Mouse (Mus musculus): Measurements from ENCODE around the gene Il17rc. TPM values are rescaled to one million over a fixed set of nuclear protein-coding genes. Genes with fewer than 3 reads are reported as not detected.

The Il17rc gene
- polyA plus RNA-seq (2015; fragmentation: Nextera tagmentation; extraction: Ambion mirVana): 11.5 and 15.6 TPM in 2 replicates

DNA sequence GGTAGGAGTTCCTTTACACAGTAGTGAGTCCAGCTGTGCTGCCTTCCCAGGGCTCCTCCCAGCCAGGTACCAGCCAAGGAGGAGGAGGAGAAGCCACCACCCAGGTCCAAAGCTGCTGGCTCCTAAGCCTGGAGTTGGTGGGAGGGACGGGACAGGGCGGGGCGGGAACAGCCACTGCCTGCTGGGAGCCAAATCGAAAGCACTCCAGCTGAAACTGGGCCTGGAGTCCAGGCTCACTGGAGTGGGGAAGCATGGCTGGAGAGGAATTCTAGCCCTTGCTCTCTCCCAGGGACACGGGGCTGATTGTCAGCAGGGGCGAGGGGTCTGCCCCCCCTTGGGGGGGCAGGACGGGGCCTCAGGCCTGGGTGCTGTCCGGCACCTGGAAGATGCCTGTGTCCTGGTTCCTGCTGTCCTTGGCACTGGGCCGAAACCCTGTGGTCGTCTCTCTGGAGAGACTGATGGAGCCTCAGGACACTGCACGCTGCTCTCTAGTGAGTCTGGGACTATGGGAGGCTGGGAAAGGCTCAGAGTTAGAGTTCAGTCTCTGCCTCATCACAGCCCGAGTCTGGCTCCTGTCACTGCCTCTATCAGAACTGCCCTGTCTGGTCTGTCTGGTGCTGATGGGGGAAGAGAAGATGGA, at the start of gene Il17rc:
TSS of gene Il17rc (plus strand) at position 131 of the 640 bp plus-strand sequence.
- Histone ChIP-seq H3K27ac (peak within 1 kb of the TSS; percentile 64), H3K9me3 (replicated peaks) (no peaks in the 10 kb centered on the region), H3K27me3 (peaks cover 17% of the 10 kb centered on the region), H3K4me3 (peak within 1 kb of the TSS; percentile 47), H3K4me1 (replicated peaks) (peaks cover 30% of the 10 kb centered on the region), H3K36me3 (no peaks in the 10 kb centered on the region), H3K4me2 (peak within 1 kb of the TSS; percentile 72), H3K9ac (peak within 1 kb of the TSS; percentile 62)
- ATAC-seq (replicated peaks; ENCODE audit: insufficient number of reproducible peaks, insufficient read depth, low FRiP score, low read depth): peak; percentile 48; the same call in 1 of the 2 replicates
- 23% methylated on average over 12 of the region's 12 CpGs for WGBS

DNA sequence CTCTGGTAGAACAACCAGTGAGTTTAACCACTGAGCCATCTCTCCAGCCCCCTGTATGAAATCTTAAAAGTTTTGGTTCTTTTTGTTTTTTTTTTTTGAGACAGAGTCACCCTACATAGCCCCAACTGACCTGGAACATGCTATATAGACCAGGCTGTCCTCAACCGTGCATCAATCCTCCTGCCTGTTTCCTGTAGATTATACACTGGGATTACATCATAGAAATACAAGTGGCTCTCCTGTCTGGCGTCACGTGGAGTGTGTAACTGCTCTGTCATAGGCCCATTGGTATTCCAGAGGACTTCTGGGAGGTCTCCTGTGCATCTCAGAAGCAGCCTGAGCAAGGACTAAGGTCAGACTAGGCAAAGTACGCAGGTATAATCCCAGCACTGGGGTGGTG, 48.2 kb upstream of the Il17rc start:
- no peak overlapping the region for H3K27ac ChIP-seq
- WGBS: 60% methylated on average over 4 of the region's 4 CpGs
- H3K27me3 ChIP-seq: no peaks in the 10 kb centered on the region
- no peak overlapping the region for H3K4me3 ChIP-seq
- H3K9me3 ChIP-seq (replicated peaks): no peaks in the 10 kb centered on the region
- peaks cover 11% of the 10 kb centered on the region for H3K4me1 ChIP-seq (replicated peaks)
- no peaks in the 10 kb centered on the region for H3K36me3 ChIP-seq
- no peak overlapping the region for H3K4me2 ChIP-seq
- no peak for ATAC-seq (replicated peaks; ENCODE audit: insufficient number of reproducible peaks, insufficient read depth, low FRiP score, low read depth)
- no peak overlapping the region for H3K9ac ChIP-seq

DNA sequence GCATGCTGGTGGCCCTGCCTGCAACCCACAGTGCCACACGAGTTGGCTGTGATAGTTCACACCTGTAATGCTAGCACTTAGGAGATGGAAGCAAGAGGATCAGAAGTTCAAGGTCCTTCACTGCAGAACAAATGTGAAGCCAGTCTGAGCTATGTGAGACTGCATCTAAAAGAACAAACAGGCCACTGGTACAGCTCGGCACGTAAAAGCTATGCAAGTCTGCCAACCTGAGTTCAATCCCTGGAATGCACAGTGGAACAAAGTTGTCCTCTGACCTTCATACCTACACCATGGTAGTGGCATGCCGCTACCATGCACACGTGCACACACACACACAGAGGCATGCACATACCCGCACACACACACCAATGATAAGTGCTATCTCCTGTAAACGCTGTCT, 47.0 kb upstream of the Il17rc start:
- Histone ChIP-seq H3K9ac (no peak overlapping the region), H3K4me1 (replicated peaks) (peaks cover 4% of the 10 kb centered on the region), H3K36me3 (no peaks in the 10 kb centered on the region), H3K4me3 (no peak overlapping the region), H3K27me3 (no peaks in the 10 kb centered on the region), H3K27ac (no peak overlapping the region), H3K4me2 (no peak overlapping the region), H3K9me3 (replicated peaks) (no peaks in the 10 kb centered on the region)
- WGBS: 81% methylated on average over 7 of the region's 7 CpGs
- ATAC-seq (replicated peaks; ENCODE audit: insufficient number of reproducible peaks, insufficient read depth, low FRiP score, low read depth): no peak

DNA sequence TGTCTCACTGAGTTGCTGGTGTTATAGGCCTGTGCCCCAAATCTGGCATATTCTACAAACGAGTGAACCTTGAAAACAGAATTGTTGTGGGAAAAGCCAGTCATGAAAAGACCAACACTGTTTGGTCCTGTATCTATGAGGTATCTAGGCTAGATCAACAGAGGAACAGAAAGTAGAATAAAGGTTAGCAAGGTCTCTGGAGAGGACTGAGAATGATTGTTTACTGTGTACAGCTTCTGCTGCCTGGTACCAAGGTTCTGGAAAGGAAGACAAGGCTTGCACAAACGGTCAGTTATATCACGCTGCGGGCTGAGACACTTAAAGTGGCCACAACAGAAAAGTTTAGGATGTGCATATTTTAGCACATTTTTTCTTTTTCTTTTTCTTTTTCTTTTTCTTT, 44.5 kb upstream of the Il17rc start:
- no peak overlapping the region for H3K4me2 ChIP-seq
- no peaks in the 10 kb centered on the region for H3K27me3 ChIP-seq
- no peaks in the 10 kb centered on the region for H3K36me3 ChIP-seq
- no peak overlapping the region for H3K9ac ChIP-seq
- H3K4me1 ChIP-seq (replicated peaks): no peaks in the 10 kb centered on the region
- no peaks in the 10 kb centered on the region for H3K9me3 ChIP-seq (replicated peaks)
- no peak overlapping the region for H3K4me3 ChIP-seq
- 84% methylated on average over 4 of the region's 4 CpGs for WGBS
- no peak overlapping the region for H3K27ac ChIP-seq
- no peak for ATAC-seq (replicated peaks; ENCODE audit: insufficient number of reproducible peaks, insufficient read depth, low FRiP score, low read depth)

DNA sequence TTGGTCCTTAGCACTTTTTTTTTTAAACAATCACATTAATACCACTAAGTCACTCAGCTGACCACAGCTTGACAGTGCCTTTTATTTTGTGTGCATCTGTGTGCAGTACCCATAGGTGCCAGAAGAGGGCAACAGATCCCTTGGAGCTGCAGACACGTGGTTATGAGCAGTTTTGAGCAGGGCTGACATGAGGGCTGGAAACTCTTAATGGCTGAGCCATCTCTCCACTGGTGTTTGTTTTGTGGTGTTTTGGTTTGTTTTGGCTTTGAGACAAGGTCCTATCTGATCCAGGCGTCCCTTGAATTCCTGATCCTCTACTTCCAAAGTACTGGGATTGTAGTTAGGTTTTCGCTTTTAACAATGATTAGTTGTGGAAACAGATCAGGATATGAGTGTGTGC, 43.8 kb upstream of the Il17rc start:
- ATAC-seq (replicated peaks; ENCODE audit: insufficient number of reproducible peaks, insufficient read depth, low FRiP score, low read depth): no peak
- WGBS: 56% methylated on average over 3 of the region's 3 CpGs

DNA sequence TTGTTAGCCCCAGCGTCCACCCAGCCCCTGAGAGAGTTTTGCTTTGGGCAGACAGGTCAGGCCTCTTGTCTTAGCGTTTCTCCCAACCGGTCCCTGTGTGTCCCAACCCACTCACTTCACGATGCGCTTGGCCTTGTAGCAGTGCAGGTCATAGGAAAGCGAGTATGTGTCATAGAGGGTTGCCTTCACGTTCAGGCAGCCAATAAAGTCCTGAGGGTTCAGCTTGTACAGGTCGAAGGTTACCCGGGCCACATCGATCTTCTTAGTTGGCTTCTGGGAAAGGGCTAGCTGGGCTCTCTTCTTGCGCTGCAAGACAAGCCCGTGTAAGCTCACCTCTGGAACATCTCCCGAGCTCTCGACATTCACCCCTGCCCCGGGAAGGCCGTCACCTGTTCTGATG, 43.2 kb upstream of the Il17rc start:
- WGBS: 88% methylated on average over 16 of the region's 16 CpGs
- no peaks in the 10 kb centered on the region for H3K9me3 ChIP-seq (replicated peaks)
- no peak overlapping the region for H3K4me2 ChIP-seq
- H3K27ac ChIP-seq: no peak overlapping the region
- ATAC-seq (replicated peaks; ENCODE audit: insufficient number of reproducible peaks, insufficient read depth, low FRiP score, low read depth): no peak
- no peaks in the 10 kb centered on the region for H3K36me3 ChIP-seq
- no peaks in the 10 kb centered on the region for H3K27me3 ChIP-seq
- no peak overlapping the region for H3K4me3 ChIP-seq
- no peak overlapping the region for H3K9ac ChIP-seq
- H3K4me1 ChIP-seq (replicated peaks): 0 out of 2 replicates have a peak, but pooled peaks cover 2% of the 10 kb centered on the region

More for the DNA sequence above, 43.8 kb upstream of the Il17rc start:
- Histone ChIP-seq H3K27me3 (no peaks in the 10 kb centered on the region), H3K27ac (no peak overlapping the region), H3K4me3 (no peak overlapping the region), H3K9ac (no peak overlapping the region), H3K4me2 (no peak overlapping the region), H3K4me1 (replicated peaks) (0 out of 2 replicates have a peak, but pooled peaks cover 2% of the 10 kb centered on the region), H3K9me3 (replicated peaks) (no peaks in the 10 kb centered on the region), H3K36me3 (no peaks in the 10 kb centered on the region)

DNA sequence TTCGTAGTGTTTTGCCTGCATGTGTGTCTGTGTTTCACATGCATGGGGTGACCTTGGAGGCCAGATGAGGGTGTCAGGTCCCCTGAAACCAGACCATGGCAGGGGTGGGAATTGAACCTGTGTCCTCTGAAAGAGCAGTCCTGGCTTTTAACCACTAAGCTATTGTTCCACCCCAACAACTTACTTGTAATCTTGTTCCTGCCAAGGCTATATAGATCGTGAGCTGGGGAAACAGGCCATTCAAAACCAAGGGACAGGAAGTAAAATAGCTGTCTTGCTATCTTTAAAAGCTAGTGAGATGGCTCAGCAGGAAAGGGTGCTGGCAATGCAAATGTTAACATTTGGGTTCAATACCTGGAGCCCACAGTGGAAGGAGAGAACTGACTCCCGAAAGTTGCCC, 41.3 kb upstream of the Il17rc start:
- no peaks in the 10 kb centered on the region for H3K9me3 ChIP-seq (replicated peaks)
- H3K4me1 ChIP-seq (replicated peaks): 0 out of 2 replicates have a peak, but pooled peaks cover 2% of the 10 kb centered on the region
- no peaks in the 10 kb centered on the region for H3K36me3 ChIP-seq
- no peaks in the 10 kb centered on the region for H3K27me3 ChIP-seq
- no peak overlapping the region for H3K4me2 ChIP-seq
- H3K27ac ChIP-seq: no peak overlapping the region
- WGBS: 67% methylated on average over 3 of the region's 3 CpGs
- no peak for ATAC-seq (replicated peaks; ENCODE audit: insufficient number of reproducible peaks, insufficient read depth, low FRiP score, low read depth)
- no peak overlapping the region for H3K9ac ChIP-seq
- H3K4me3 ChIP-seq: no peak overlapping the region

DNA sequence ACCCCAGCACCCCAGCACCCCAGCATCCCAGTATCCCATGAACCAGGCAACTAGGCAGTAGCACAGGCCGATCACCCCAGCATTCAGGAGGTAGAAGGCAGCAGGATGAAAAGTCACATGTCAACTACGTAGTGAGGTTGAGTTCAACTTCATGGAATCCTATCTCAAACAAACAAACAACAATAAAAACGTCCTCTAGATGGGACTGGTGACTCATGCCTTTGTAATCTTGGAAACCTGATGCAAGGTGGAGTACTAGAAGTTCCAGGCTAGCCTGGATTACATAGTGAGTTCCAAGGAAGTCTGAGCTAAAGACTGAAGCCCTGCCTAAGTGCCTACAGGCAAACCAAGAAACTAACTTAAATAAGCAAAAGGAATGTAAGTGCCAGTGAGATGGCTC, 40.4 kb upstream of the Il17rc start:
- Histone ChIP-seq H3K36me3 (no peaks in the 10 kb centered on the region), H3K9me3 (replicated peaks) (no peaks in the 10 kb centered on the region), H3K4me1 (replicated peaks) (0 out of 2 replicates have a peak, but pooled peaks cover 2% of the 10 kb centered on the region), H3K27me3 (no peaks in the 10 kb centered on the region), H3K27ac (no peak overlapping the region), H3K9ac (no peak overlapping the region), H3K4me2 (no peak overlapping the region), H3K4me3 (no peak overlapping the region)
- WGBS: 59% methylated on average over 3 of the region's 3 CpGs
- ATAC-seq (replicated peaks; ENCODE audit: insufficient number of reproducible peaks, insufficient read depth, low FRiP score, low read depth): no peak

DNA sequence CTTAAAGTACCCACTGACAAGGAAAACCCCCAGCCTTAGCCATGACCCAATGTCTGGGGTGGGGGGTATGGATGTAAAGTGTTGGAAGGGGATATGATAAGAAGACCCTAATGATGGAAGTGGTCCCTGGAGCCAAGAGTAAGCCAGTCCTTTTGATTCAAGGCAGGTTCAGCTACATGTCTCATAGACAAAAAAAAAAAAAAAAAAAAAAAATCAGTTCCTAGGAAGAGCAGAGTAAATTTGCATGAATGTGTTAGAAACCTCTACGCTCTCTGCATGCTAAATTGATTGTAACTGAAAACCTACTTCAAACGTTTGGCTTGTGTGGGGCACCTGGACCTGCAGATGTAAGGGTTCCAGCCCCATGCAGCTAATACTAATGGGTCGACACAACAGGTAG, 39.4 kb upstream of the Il17rc start:
- H3K36me3 ChIP-seq: no peaks in the 10 kb centered on the region
- no peak overlapping the region for H3K4me2 ChIP-seq
- H3K4me3 ChIP-seq: no peak overlapping the region
- 58% methylated on average over 3 of the region's 3 CpGs for WGBS
- no peak overlapping the region for H3K9ac ChIP-seq
- H3K27ac ChIP-seq: no peak overlapping the region
- ATAC-seq (replicated peaks; ENCODE audit: insufficient number of reproducible peaks, insufficient read depth, low FRiP score, low read depth): no peak
- no peaks in the 10 kb centered on the region for H3K9me3 ChIP-seq (replicated peaks)
- 0 out of 2 replicates have a peak, but pooled peaks cover 2% of the 10 kb centered on the region for H3K4me1 ChIP-seq (replicated peaks)
- no peaks in the 10 kb centered on the region for H3K27me3 ChIP-seq

DNA sequence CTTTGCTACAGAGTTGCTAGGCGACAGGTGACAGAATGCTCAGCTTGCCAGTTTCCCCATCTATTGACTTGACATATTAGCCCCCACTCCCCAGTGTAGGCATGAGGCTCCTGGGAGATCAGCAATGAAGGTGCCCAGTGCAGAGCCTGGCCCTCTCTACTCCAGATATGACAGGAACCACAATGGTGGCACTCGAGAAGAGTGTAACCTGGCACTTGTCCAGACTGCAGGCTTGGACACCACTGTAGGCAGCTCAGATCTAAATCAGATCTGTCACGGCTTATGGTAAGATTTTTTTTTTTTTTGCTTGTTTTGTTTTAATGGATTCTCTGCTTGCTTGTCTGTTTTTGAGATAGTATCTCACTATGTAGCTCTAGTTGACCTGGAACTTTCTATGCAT, 37.6 kb upstream of the Il17rc start:
- ATAC-seq (replicated peaks; ENCODE audit: insufficient number of reproducible peaks, insufficient read depth, low FRiP score, low read depth): no peak
- H3K4me1 ChIP-seq (replicated peaks): 0 out of 2 replicates have a peak, but pooled peaks cover 2% of the 10 kb centered on the region
- no peak overlapping the region for H3K9ac ChIP-seq
- no peaks in the 10 kb centered on the region for H3K27me3 ChIP-seq
- H3K36me3 ChIP-seq: no peaks in the 10 kb centered on the region
- H3K4me3 ChIP-seq: no peak overlapping the region
- 61% methylated on average over 3 of the region's 3 CpGs for WGBS
- no peak overlapping the region for H3K4me2 ChIP-seq
- H3K27ac ChIP-seq: no peak overlapping the region
- H3K9me3 ChIP-seq (replicated peaks): no peaks in the 10 kb centered on the region

DNA sequence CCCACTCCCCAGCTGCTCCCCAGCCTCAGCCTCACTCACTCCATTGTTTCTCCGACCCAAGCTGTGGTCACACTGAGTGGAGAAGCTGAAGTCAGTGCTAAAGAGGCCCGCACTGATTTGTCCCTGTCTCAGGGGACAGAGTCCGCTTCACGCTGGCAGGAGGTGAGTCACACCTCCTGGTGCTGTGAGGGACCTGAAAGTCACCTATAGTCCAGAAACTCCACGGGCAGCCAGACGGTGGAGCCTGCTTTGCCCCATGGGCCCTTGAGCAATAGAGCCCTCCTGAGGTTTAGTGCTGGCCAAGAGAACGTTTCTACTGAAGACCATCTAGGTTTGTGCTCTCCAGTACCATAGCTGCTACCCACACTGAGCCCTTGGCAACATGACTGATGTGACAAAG, 36.5 kb upstream of the Il17rc start:
- Histone ChIP-seq H3K9ac (no peak overlapping the region), H3K4me1 (replicated peaks) (0 out of 2 replicates have a peak, but pooled peaks cover 2% of the 10 kb centered on the region), H3K9me3 (replicated peaks) (no peaks in the 10 kb centered on the region), H3K27ac (no peak overlapping the region), H3K4me2 (no peak overlapping the region), H3K27me3 (no peaks in the 10 kb centered on the region), H3K36me3 (no peaks in the 10 kb centered on the region), H3K4me3 (no peak overlapping the region)
- ATAC-seq (replicated peaks; ENCODE audit: insufficient number of reproducible peaks, insufficient read depth, low FRiP score, low read depth): no peak
- 66% methylated on average over 7 of the region's 7 CpGs for WGBS

DNA sequence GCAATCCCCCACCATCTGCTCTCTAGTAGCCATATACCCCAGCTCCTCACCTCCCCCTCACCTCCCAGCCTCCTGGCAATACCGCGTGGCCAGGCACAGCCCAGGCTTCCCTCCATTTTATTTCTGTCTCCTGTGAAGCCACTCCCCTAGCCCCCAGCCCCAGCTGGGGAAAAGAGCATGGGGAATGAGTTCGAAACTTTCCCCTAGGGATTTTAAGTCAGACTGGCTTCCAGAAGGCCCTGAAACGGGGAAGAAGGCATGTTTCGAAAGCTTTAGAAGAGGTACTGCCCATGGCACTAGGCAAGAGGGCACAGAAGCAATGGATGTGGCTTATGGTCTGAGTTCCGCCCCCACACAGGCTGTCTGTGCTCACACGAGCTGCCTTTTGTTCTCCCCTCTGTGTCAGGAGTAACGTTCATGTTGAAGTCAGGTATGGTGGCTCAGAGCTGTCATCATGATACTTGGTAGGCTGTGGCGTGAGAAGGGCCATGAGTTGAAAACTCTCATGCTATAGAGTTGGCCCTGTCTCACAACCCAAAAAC, 35.5 kb upstream of the Il17rc start, which contains the start of gene Cidec:
TSS of gene Cidec (minus strand) at position 97 of the 542 bp plus-strand sequence.
- Histone ChIP-seq H3K9me3 (replicated peaks) (no peaks in the 10 kb centered on the region), H3K36me3 (no peaks in the 10 kb centered on the region), H3K9ac (no peak within 1 kb of the TSS), H3K27me3 (no peaks in the 10 kb centered on the region), H3K4me2 (no peak within 1 kb of the TSS), H3K4me3 (no peak within 1 kb of the TSS), H3K4me1 (replicated peaks) (0 out of 2 replicates have a peak, but pooled peaks cover 2% of the 10 kb centered on the region), H3K27ac (no peak within 1 kb of the TSS)
- ATAC-seq (replicated peaks; ENCODE audit: insufficient number of reproducible peaks, insufficient read depth, low FRiP score, low read depth): no peak
- WGBS: 71% methylated on average over 9 of the region's 9 CpGs
